Mouse (Mus musculus) brain, adult 10 weeks (tissue): ENCODE measurements around the gene Pabpc5. TPM values are rescaled to one million over a fixed set of nuclear protein-coding genes. Genes with fewer than 3 reads are reported as not detected.

Experiments
- polyA plus RNA-seq: library from polyadenylated mRNA; stranded (reverse); fragments of 350-450 nt; fragmentation: Illumina TruSeq; extraction: RNeasy Lipid Tissue Mini Kit (QIAGEN cat#74804); gene quantifications from one replicate; pipeline ENCODE4 v1.2.3, GENCODE M21; 2015; ENCODE audit warnings: low read depth, low replicate concordance

Gene Pabpc5
- 2.1 TPM for polyA plus RNA-seq

GRCm38 (mm10) chrX:119927081-119927571 lies at the start of gene Pabpc5:
Pabpc5 (plus strand) TSS chrX:119927196.

